Mouse (Mus musculus) midbrain, embryonic 13.5 days (tissue): ENCODE measurements around the gene Wnt2. TPM values are rescaled to one million over a fixed set of nuclear protein-coding genes. Genes with fewer than 3 reads are reported as not detected.

Experiments used
- ATAC-seq: fragments of 200-750 bp; cut with Nextera tagmentation; 2 replicates; pipeline ENCODE4 v1.8.0; 2017; ENCODE audit warnings: mild to moderate bottlenecking, moderate TSS enrichment, moderate library complexity
- H3K27ac ChIP-seq: fragments of 300-500 bp; sonication (generic); 2 replicates; pipeline ENCODE4 v1.5.1; 2015; ENCODE audit warnings: inconsistent platforms, mild to moderate bottlenecking, moderate library complexity
- H3K27me3 ChIP-seq: fragments of 300-500 bp; sonication (generic); 2 replicates; pipeline ENCODE4 v1.6.1; 2015; ENCODE audit warnings: mild to moderate bottlenecking, inconsistent platforms
- H3K36me3 ChIP-seq: fragments of 300-500 bp; sonication (generic); 2 replicates; pipeline ENCODE4 v1.6.1; 2015; ENCODE audit warnings: mild to moderate bottlenecking, inconsistent platforms
- H3K4me1 ChIP-seq: fragments of 300-500 bp; sonication (generic); replicated peaks from 2 replicates; pipeline ENCODE4 v1.6.1; 2015; ENCODE audit warnings: inconsistent platforms
- H3K4me2 ChIP-seq: fragments of 300-500 bp; sonication (generic); replicated peaks from 2 replicates; pipeline ENCODE4 v1.6.1; 2015; ENCODE audit warnings: moderate library complexity, mild to moderate bottlenecking, inconsistent platforms
- H3K4me3 ChIP-seq: fragments of 300-500 bp; sonication (generic); replicated peaks from 2 replicates; pipeline ENCODE4 v1.5.1; 2015; ENCODE audit warnings: mild to moderate bottlenecking, inconsistent platforms
- H3K9ac ChIP-seq: fragments of 300-500 bp; sonication (generic); replicated peaks from 2 replicates; pipeline ENCODE4 v1.6.1; 2015; ENCODE audit warnings: mild to moderate bottlenecking, inconsistent platforms
- H3K9me3 ChIP-seq: fragments of 300-500 bp; sonication (generic); 2 replicates; pipeline ENCODE4 v1.6.1; 2016; ENCODE audit warnings: mild to moderate bottlenecking, inconsistent platforms
- WGBS: fragments of 180-500 bp; shearing (Covaris S2); methylation state at CpG from one replicate; pipeline ENCODE4 v1.1.7; 2015; 5-methylcytosine and 5-hydroxymethylcytosine counted together
- polyA plus RNA-seq: library from polyadenylated mRNA; unstranded; fragments of >200 nt; fragmentation: Nextera tagmentation; extraction: Ambion mirVana; gene quantifications from 2 replicates; pipeline ENCODE4 v1.2.1, GENCODE M21; 2015

The Wnt2 gene
- polyA plus RNA-seq, 1 experiment from 2014 or later = 0.13 TPM

- no peaks in the 10 kb centered on the region for H3K27me3 ChIP-seq
- no peaks in the 10 kb centered on the region for H3K36me3 ChIP-seq
- no peaks in the 10 kb centered on the region for H3K9me3 ChIP-seq
- H3K4me1 ChIP-seq = no peaks in the 10 kb centered on the region
- 84% methylated on average over 3 of the region's 3 CpGs for WGBS
- H3K4me3 ChIP-seq = no peak overlapping the region
- H3K9ac ChIP-seq = no peak overlapping the region
- no peak overlapping the region for H3K27ac ChIP-seq
- no peak for ATAC-seq
- H3K4me2 ChIP-seq = no peak overlapping the region
Measured at GRCm38 (mm10) chr6:17974416-17974815, 56.0 kb downstream of the Wnt2 start.

- Histone ChIP-seq H3K27me3 (no peaks in the 10 kb centered on the region), H3K4me2 (no peak overlapping the region), H3K27ac (no peak overlapping the region), H3K36me3 (no peaks in the 10 kb centered on the region), H3K9ac (no peak overlapping the region), H3K9me3 (no peaks in the 10 kb centered on the region), H3K4me1 (peaks cover 6% of the 10 kb centered on the region), H3K4me3 (no peak overlapping the region)
- no peak for ATAC-seq
Measured at GRCm38 (mm10) chr6:17971393-17971792, 59.0 kb downstream of the Wnt2 start.

- H3K4me1 ChIP-seq = peaks cover 6% of the 10 kb centered on the region
- no peak overlapping the region for H3K4me2 ChIP-seq
- no peaks in the 10 kb centered on the region for H3K9me3 ChIP-seq
- no peak overlapping the region for H3K27ac ChIP-seq
- no peak for ATAC-seq
- no peaks in the 10 kb centered on the region for H3K36me3 ChIP-seq
- no peak overlapping the region for H3K4me3 ChIP-seq
- no peak overlapping the region for H3K9ac ChIP-seq
- H3K27me3 ChIP-seq = no peaks in the 10 kb centered on the region
- WGBS = 92% methylated on average over 1 of the region's 1 CpGs
Measured at GRCm38 (mm10) chr6:17969815-17970214, 60.6 kb downstream of the Wnt2 start.

GRCm38 (mm10) chr6:17968467-17969144 is 61.8 kb downstream of the Wnt2 start:
- Histone ChIP-seq H3K4me2 (no peak overlapping the region), H3K27me3 (no peaks in the 10 kb centered on the region), H3K4me1 (peaks cover 6% of the 10 kb centered on the region), H3K36me3 (no peaks in the 10 kb centered on the region), H3K9ac (no peak overlapping the region), H3K4me3 (no peak overlapping the region), H3K9me3 (no peaks in the 10 kb centered on the region), H3K27ac (no peak overlapping the region)
- peak; percentile 96 for ATAC-seq
- 64% methylated on average over 1 of the region's 1 CpGs for WGBS

- H3K4me3 ChIP-seq = no peak overlapping the region
- no peak overlapping the region for H3K27ac ChIP-seq
- WGBS = 87% methylated on average over 3 of the region's 3 CpGs
- no peaks in the 10 kb centered on the region for H3K9me3 ChIP-seq
- H3K4me2 ChIP-seq = no peak overlapping the region
- peaks cover under 1% of the 10 kb centered on the region; the same call in 1 of the 2 replicates for H3K4me1 ChIP-seq
- no peaks in the 10 kb centered on the region for H3K27me3 ChIP-seq
- ATAC-seq = no peak
- no peak overlapping the region for H3K9ac ChIP-seq
- no peaks in the 10 kb centered on the region for H3K36me3 ChIP-seq
Measured at GRCm38 (mm10) chr6:17963455-17963854, 66.9 kb downstream of the Wnt2 start.

- H3K36me3 ChIP-seq = no peaks in the 10 kb centered on the region
- H3K4me3 ChIP-seq = no peak overlapping the region
- no peaks in the 10 kb centered on the region for H3K27me3 ChIP-seq
- 93% methylated on average over 8 of the region's 8 CpGs for WGBS
- no peaks in the 10 kb centered on the region for H3K9me3 ChIP-seq
- no peak overlapping the region for H3K4me2 ChIP-seq
- no peaks in the 10 kb centered on the region for H3K4me1 ChIP-seq
- no peak for ATAC-seq
- H3K27ac ChIP-seq = no peak overlapping the region
- H3K9ac ChIP-seq = no peak overlapping the region
Measured at GRCm38 (mm10) chr6:17951779-17952178, 78.6 kb downstream of the Wnt2 start.

GRCm38 (mm10) chr6:17949103-17949502 is 81.3 kb downstream of the Wnt2 start:
- no peak for ATAC-seq
- 88% methylated on average over 5 of the region's 5 CpGs for WGBS

GRCm38 (mm10) chr6:17947130-17947831 is 83.1 kb downstream of the Wnt2 start:
- no peak overlapping the region for H3K4me3 ChIP-seq
- WGBS = 83% methylated on average over 11 of the region's 11 CpGs
- H3K27ac ChIP-seq = no peak overlapping the region
- H3K4me2 ChIP-seq = no peak overlapping the region
- H3K27me3 ChIP-seq = no peaks in the 10 kb centered on the region
- H3K36me3 ChIP-seq = peaks cover 10% of the 10 kb centered on the region
- peaks cover 1% of the 10 kb centered on the region for H3K4me1 ChIP-seq
- H3K9ac ChIP-seq = no peak overlapping the region
- no peak for ATAC-seq
- no peaks in the 10 kb centered on the region for H3K9me3 ChIP-seq

More at GRCm38 (mm10) chr6:17949103-17949502, 81.3 kb downstream of the Wnt2 start:
- Histone ChIP-seq H3K27ac (no peak overlapping the region), H3K4me1 (no peaks in the 10 kb centered on the region), H3K9me3 (no peaks in the 10 kb centered on the region), H3K27me3 (no peaks in the 10 kb centered on the region), H3K4me2 (no peak overlapping the region), H3K36me3 (no peaks in the 10 kb centered on the region), H3K9ac (no peak overlapping the region), H3K4me3 (no peak overlapping the region)

GRCm38 (mm10) chr6:17946456-17946855 is 83.9 kb downstream of the Wnt2 start:
- Histone ChIP-seq H3K4me1 (peaks cover 8% of the 10 kb centered on the region), H3K27ac (no peak overlapping the region), H3K36me3 (peaks cover 15% of the 10 kb centered on the region), H3K9ac (no peak overlapping the region), H3K9me3 (no peaks in the 10 kb centered on the region), H3K4me3 (no peak overlapping the region), H3K4me2 (no peak overlapping the region), H3K27me3 (no peaks in the 10 kb centered on the region)
- WGBS = 68% methylated on average over 5 of the region's 5 CpGs
- ATAC-seq = no peak

GRCm38 (mm10) chr6:17943877-17944617 is 86.3 kb downstream of the Wnt2 start:
- no peak overlapping the region for H3K4me2 ChIP-seq
- peaks cover 33% of the 10 kb centered on the region for H3K36me3 ChIP-seq
- H3K9me3 ChIP-seq = no peaks in the 10 kb centered on the region
- no peak overlapping the region for H3K9ac ChIP-seq
- H3K27me3 ChIP-seq = no peaks in the 10 kb centered on the region
- no peak overlapping the region for H3K4me3 ChIP-seq
- no peak overlapping the region for H3K27ac ChIP-seq
- H3K4me1 ChIP-seq = peaks cover 8% of the 10 kb centered on the region
- 83% methylated on average over 9 of the region's 9 CpGs for WGBS
- 0 out of 2 replicates have a peak, but pooled peaks have one; percentile 59 for ATAC-seq

GRCm38 (mm10) chr6:17942344-17942743 is 88.0 kb downstream of the Wnt2 start:
- Histone ChIP-seq H3K36me3 (peaks cover 48% of the 10 kb centered on the region), H3K4me1 (peaks cover 8% of the 10 kb centered on the region), H3K9ac (no peak overlapping the region), H3K27me3 (no peaks in the 10 kb centered on the region), H3K27ac (0 out of 2 replicates have a peak overlapping the region, but pooled peaks have one; percentile 7), H3K4me3 (no peak overlapping the region), H3K4me2 (no peak overlapping the region), H3K9me3 (no peaks in the 10 kb centered on the region)
- ATAC-seq = no peak
- 70% methylated on average over 7 of the region's 7 CpGs for WGBS

GRCm38 (mm10) chr6:17941916-17942315 is 88.5 kb downstream of the Wnt2 start:
- no peak overlapping the region for H3K9ac ChIP-seq
- H3K27ac ChIP-seq = 0 out of 2 replicates have a peak overlapping the region, but pooled peaks have one; percentile 7
- H3K27me3 ChIP-seq = no peaks in the 10 kb centered on the region
- WGBS = 29% methylated on average over 2 of the region's 2 CpGs
- H3K4me1 ChIP-seq = peaks cover 8% of the 10 kb centered on the region
- peaks cover 51% of the 10 kb centered on the region for H3K36me3 ChIP-seq
- ATAC-seq = no peak
- no peak overlapping the region for H3K4me2 ChIP-seq
- H3K9me3 ChIP-seq = no peaks in the 10 kb centered on the region
- no peak overlapping the region for H3K4me3 ChIP-seq
